Mouse (Mus musculus) heart, embryonic 16.5 days (tissue): ENCODE measurements around the gene Calcrl. TPM values are rescaled to one million over a fixed set of nuclear protein-coding genes. Genes with fewer than 3 reads are reported as not detected.

Source experiments
- ATAC-seq: fragments of 200-750 bp; cut with Nextera tagmentation; replicated peaks from 2 replicates; pipeline ENCODE4 v1.8.0; 2017; ENCODE audit warnings: moderate number of reproducible peaks; ENCODE audit not compliant: insufficient read depth, low FRiP score; ENCODE audit errors: extremely low read depth
- H3K27ac ChIP-seq: fragments of 300-500 bp; sonication (generic); 2 replicates; pipeline ENCODE4 v1.5.1; 2014; ENCODE audit warnings: mild to moderate bottlenecking, low read length, control low read depth, moderate library complexity
- H3K27me3 ChIP-seq: fragments of 300-500 bp; sonication (generic); 2 replicates; pipeline ENCODE4 v1.6.1; 2014; ENCODE audit warnings: low read length, mixed read lengths; ENCODE audit not compliant: control insufficient read depth, insufficient read depth
- H3K36me3 ChIP-seq: fragments of 300-500 bp; sonication (generic); 2 replicates; pipeline ENCODE4 v1.6.1; 2014; ENCODE audit not compliant: control insufficient read depth, insufficient read depth
- H3K4me1 ChIP-seq: fragments of 300-500 bp; sonication (generic); 2 replicates; pipeline ENCODE4 v1.6.1; 2014; ENCODE audit warnings: low read length, mixed read lengths; ENCODE audit not compliant: control insufficient read depth, insufficient read depth
- H3K4me2 ChIP-seq: fragments of 300-500 bp; sonication (generic); 2 replicates; pipeline ENCODE4 v1.6.1; 2014; ENCODE audit warnings: low read depth, mild to moderate bottlenecking, control low read depth, low read length
- H3K4me3 ChIP-seq: fragments of 300-500 bp; sonication (generic); 2 replicates; pipeline ENCODE4 v1.5.1; 2014; ENCODE audit warnings: mild to moderate bottlenecking, control low read depth, low read length
- H3K9ac ChIP-seq: fragments of 300-500 bp; sonication (generic); 2 replicates; pipeline ENCODE4 v1.6.1; 2014; ENCODE audit warnings: low read length, control low read depth
- H3K9me3 ChIP-seq: fragments of 300-500 bp; sonication (generic); replicated peaks from 2 replicates; pipeline ENCODE4 v1.6.1; 2016; ENCODE audit warnings: low read length; ENCODE audit not compliant: control insufficient read depth
- WGBS: fragments of 180-500 bp; shearing (Covaris S2); extraction: QIAGEN DNeasy Blood & Tissue Kit; methylation state at CpG from one replicate; pipeline ENCODE4 v1.1.7; 2014; 5-methylcytosine and 5-hydroxymethylcytosine counted together
- polyA plus RNA-seq: library from polyadenylated mRNA; unstranded; fragments of >200 nt; fragmentation: Nextera tagmentation; extraction: Ambion mirVana; gene quantifications from 2 replicates; pipeline ENCODE4 v1.2.1, GENCODE M21; 2015

Gene Calcrl
- polyA plus RNA-seq, 1 experiment from 2014 or later = 37.5 TPM

DNA sequence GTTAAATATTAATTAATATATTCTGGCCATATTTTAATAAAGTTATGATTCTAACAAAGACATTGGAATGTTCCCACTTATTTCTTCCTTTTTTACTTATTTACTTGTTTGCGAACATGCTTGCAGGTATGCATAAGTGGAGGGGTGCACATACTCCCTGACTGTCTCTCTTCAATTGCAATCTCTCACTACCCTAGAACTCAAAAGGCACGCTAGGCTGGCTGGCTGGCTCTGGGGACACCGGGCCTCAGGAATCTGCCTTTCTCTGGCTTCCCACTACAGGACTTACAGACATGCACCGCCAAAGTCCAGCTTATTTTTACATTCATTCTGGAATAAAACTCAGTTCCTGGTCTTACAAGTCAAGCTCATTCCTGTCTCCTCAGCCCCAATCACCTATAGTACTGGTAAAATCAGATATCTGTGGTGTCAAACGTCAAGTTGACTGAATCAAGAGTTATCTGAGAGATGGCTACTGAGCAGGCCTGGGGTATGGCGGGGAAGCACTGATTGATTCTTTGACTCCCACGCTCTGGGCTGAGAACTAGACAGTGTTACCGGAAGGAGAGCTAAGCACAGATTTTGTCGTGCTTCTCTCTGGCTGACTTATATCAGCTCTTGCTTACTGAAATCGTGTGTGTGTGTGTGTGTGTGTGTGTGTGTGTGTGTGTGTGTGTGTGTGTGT, 29.5 kb upstream of the Calcrl start:
- H3K4me1 ChIP-seq = peaks cover 10% of the 10 kb centered on the region
- peak overlapping the region; percentile 71 for H3K27ac ChIP-seq
- no peaks in the 10 kb centered on the region for H3K9me3 ChIP-seq
- no peak overlapping the region for H3K4me3 ChIP-seq
- ATAC-seq = peak; percentile 54; the same call in 1 of the 2 replicates
- peak overlapping the region; percentile 34; the same call in 1 of the 2 replicates for H3K9ac ChIP-seq
- H3K4me2 ChIP-seq = 0 out of 2 replicates have a peak overlapping the region, but pooled peaks have one; percentile 9
- 46% methylated on average over 10 of the region's 10 CpGs for WGBS
- H3K36me3 ChIP-seq = no peaks in the 10 kb centered on the region
- H3K27me3 ChIP-seq = no peaks in the 10 kb centered on the region

DNA sequence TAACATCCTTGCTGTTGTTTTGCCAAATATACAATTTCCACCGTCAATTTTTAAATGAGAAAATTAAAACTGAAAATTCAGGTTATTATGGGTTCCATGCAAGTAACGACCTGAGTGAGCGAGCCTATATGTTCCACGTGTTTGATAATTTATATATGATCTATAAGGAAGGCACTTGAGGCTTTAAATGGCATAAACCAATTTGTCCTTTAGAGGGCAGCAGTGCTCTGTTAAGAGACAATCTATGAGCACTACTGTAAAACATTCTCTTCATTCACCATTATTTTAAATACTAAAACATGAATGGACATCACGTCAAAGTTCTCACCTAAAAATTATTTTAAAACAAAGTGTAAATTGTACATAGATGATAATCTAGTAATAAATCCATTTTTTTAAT, 28.8 kb upstream of the Calcrl start:
- H3K27ac ChIP-seq = no peak overlapping the region
- H3K4me1 ChIP-seq = peaks cover 10% of the 10 kb centered on the region
- H3K9me3 ChIP-seq = no peaks in the 10 kb centered on the region
- no peak overlapping the region for H3K9ac ChIP-seq
- 16% methylated on average over 5 of the region's 5 CpGs for WGBS
- no peaks in the 10 kb centered on the region for H3K36me3 ChIP-seq
- H3K4me2 ChIP-seq = no peak overlapping the region
- no peak overlapping the region for H3K4me3 ChIP-seq
- no peak for ATAC-seq
- H3K27me3 ChIP-seq = no peaks in the 10 kb centered on the region

DNA sequence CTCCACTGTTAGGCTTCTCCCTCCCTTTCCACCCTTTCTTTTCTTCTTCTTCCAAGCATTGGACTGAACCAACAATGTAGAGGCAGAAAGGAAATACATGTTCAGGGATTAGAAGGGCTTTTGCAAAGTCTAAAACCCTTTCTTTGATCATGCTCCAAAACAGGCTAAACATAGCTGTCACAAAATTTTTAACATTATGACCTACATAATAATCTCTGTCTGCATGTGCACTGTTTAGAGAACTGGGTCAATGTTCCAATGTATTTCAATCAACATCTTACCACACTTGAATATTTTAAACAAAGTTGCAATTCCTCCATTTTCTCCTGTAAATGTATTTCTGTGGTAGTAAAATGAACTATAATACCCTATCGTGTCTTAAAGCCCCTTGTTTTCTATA, 20.3 kb upstream of the Calcrl start:
- no peak for ATAC-seq

DNA sequence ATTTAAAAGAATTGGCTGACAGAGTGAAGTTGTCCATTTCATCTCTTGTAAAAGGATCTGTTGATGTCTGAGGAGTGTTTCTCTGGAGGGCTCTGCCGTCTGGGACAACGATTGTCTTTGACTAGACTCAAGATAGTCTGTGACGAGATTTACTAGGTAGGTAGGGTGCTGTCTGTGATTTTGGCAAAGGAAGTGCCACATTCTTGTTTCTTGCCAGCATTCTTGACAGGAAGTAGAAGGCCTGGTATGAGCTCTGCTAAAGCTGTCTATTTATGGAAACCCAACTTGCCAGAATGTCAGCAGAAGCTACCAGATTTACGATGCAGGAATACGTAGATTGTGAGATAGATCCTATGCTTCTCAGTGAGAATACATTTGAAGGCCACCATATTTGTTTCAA, 16.7 kb upstream of the Calcrl start:
- Histone ChIP-seq H3K9ac (no peak overlapping the region), H3K36me3 (peaks cover 8% of the 10 kb centered on the region; the same call in 1 of the 2 replicates), H3K4me2 (no peak overlapping the region), H3K27ac (no peak overlapping the region), H3K9me3 (no peaks in the 10 kb centered on the region), H3K4me1 (peaks cover 11% of the 10 kb centered on the region), H3K27me3 (no peaks in the 10 kb centered on the region), H3K4me3 (no peak overlapping the region)
- WGBS = 33% methylated on average over 5 of the region's 5 CpGs
- no peak; the same call in 1 of the 2 replicates for ATAC-seq

More for the DNA sequence above, 20.3 kb upstream of the Calcrl start:
- no peak overlapping the region for H3K4me3 ChIP-seq
- peaks cover 8% of the 10 kb centered on the region; the same call in 1 of the 2 replicates for H3K36me3 ChIP-seq
- H3K4me2 ChIP-seq = peak overlapping the region; percentile 26; the same call in 1 of the 2 replicates
- H3K9me3 ChIP-seq = no peaks in the 10 kb centered on the region
- H3K9ac ChIP-seq = no peak overlapping the region
- peak overlapping the region; percentile 55; the same call in 1 of the 2 replicates for H3K27ac ChIP-seq
- peaks cover 11% of the 10 kb centered on the region for H3K4me1 ChIP-seq
- 59% methylated on average over 1 of the region's 1 CpGs for WGBS
- H3K27me3 ChIP-seq = no peaks in the 10 kb centered on the region

DNA sequence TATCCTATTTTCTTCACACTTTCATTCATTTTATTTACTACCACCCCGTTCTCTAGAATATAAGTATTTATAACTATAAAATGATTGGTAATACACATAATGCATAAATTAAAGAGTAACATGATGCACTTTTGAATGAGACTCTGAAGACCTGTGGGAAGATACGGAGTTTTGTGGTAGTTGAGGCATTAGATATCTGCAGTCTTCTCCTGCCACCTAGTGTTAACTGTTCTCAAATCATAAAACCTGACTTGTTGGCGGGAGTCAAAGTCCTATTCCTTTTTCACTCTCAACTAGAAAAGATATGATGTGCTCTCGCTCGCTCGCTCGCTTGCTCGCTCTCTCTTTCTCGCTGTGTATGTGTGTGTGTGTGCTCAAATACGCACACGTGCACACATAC, 4.5 kb upstream of the Calcrl start:
- WGBS = 30% methylated on average over 11 of the region's 11 CpGs
- no peak overlapping the region for H3K9ac ChIP-seq

DNA sequence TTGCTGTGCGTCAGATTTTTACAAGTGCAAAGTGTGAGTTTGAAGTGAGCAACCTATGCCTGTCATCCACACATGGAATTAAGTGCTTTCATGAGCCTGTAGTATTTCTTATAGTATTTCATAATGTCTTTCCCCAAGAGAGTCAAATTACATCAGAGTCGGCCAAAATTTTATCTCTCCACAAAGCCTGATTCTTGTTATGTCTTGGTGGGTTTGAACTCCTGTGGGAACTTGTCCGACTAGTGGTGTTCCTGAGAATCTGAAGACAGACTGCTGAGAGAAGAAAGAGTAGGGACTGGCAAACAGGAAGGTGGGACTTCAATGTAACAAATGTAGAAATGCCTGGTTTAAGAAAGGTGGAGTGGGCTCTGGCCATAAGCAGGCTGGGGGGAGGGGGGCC, 3.6 kb upstream of the Calcrl start:
- WGBS = 52% methylated on average over 3 of the region's 3 CpGs
- no peak for ATAC-seq
- Histone ChIP-seq H3K27ac (no peak overlapping the region), H3K9ac (no peak overlapping the region), H3K4me3 (no peak overlapping the region), H3K9me3 (no peaks in the 10 kb centered on the region), H3K27me3 (no peaks in the 10 kb centered on the region), H3K4me2 (no peak overlapping the region), H3K4me1 (0 out of 2 replicates have a peak, but pooled peaks cover 3% of the 10 kb centered on the region), H3K36me3 (no peaks in the 10 kb centered on the region)

More for the DNA sequence above, 4.5 kb upstream of the Calcrl start:
- 0 out of 2 replicates have a peak, but pooled peaks cover 3% of the 10 kb centered on the region for H3K4me1 ChIP-seq
- H3K36me3 ChIP-seq = no peaks in the 10 kb centered on the region
- peak overlapping the region; percentile 17; the same call in 1 of the 2 replicates for H3K4me2 ChIP-seq
- H3K27ac ChIP-seq = no peak overlapping the region
- no peaks in the 10 kb centered on the region for H3K27me3 ChIP-seq
- H3K4me3 ChIP-seq = no peak overlapping the region
- no peak for ATAC-seq
- no peaks in the 10 kb centered on the region for H3K9me3 ChIP-seq

DNA sequence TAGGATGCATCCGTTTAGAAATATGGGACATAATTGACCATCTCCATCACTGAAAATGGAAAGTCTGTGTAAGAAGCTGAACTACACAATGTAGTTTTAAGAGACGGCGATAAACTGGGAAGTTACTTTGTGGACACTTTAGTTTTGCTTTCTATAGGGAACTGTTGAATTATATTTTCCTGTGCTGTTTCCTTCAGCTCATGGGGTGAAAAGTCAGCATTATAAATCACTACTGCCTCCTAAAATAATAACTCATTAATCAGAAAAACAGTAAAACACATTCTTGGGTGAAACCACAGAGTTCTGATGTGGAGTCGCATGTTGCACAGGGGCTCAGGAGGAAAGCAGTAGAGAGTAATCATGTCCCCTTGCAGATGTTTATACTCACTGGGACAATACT, 1.3 kb upstream of the Calcrl start:
- WGBS = 72% methylated on average over 4 of the region's 4 CpGs
- H3K4me1 ChIP-seq = 0 out of 2 replicates have a peak, but pooled peaks cover 3% of the 10 kb centered on the region
- no peak overlapping the region for H3K4me3 ChIP-seq
- no peaks in the 10 kb centered on the region for H3K9me3 ChIP-seq
- no peak overlapping the region for H3K27ac ChIP-seq
- no peak for ATAC-seq
- H3K36me3 ChIP-seq = no peaks in the 10 kb centered on the region
- H3K4me2 ChIP-seq = no peak overlapping the region
- H3K27me3 ChIP-seq = no peaks in the 10 kb centered on the region
- no peak overlapping the region for H3K9ac ChIP-seq

DNA sequence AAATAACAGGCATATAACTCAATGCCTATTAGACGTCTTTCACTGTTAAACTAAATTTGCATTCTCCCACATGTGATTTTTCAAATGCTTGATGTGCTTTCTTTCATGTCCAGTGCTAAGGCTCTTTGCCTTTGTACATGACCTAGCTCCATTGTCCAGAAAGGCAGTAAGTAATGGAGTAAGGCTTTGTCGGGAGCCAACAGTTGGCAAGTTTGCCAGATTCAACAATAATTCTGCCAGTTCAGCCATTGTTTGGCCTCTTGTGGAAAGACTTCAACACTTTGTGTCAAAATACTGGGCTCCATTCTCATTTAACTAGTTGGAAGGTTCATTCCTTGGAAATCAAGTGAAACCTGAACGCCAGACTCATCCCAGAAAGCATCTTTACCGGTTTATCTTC, 8.7 kb downstream of the Calcrl start:
- Histone ChIP-seq H3K4me3 (no peak overlapping the region), H3K27ac (no peak overlapping the region), H3K36me3 (peaks cover 4% of the 10 kb centered on the region), H3K9ac (no peak overlapping the region), H3K4me1 (no peaks in the 10 kb centered on the region), H3K4me2 (no peak overlapping the region), H3K27me3 (no peaks in the 10 kb centered on the region), H3K9me3 (peaks cover 3% of the 10 kb centered on the region; the same call in 1 of the 2 replicates)
- WGBS = 78% methylated on average over 4 of the region's 4 CpGs
- no peak for ATAC-seq

DNA sequence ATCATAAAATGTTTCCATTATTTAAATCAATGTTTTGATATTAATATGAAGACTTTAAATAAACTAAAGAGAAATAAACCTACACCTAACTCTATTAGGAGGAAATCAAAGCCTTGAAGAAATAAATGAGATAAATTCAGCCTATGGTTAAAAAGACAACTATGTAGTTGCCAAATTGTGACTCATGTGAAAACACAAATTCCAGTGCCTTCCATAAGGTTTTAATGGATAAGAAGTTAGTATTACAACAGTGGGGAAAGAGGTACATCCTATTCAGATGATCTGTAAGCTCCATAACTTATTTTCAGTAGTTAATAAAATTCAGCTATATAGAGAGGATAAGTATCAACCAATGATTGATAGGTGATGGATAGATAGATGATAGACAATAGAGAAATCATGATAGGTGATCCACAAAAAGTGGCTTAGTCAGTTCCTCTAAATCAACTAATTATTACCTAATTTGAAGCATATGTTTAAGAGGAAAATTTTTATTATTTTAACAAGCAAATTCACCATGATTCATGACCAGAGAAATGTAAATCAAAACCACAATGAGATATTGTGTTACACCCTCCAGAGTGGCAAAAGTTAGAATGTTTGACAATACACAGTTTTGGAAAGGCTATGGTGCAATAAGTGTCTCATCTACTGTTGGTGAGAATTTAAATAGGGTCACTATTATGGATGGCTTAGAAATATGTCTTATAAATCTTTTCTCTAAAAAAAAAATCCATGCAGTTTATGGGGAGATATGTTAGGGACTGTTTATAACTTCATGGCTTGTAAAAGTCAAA, 15.2 kb downstream of the Calcrl start:
- Histone ChIP-seq H3K4me2 (no peak overlapping the region), H3K36me3 (peaks cover 4% of the 10 kb centered on the region), H3K9ac (no peak overlapping the region), H3K9me3 (peaks cover 3% of the 10 kb centered on the region; the same call in 1 of the 2 replicates), H3K4me3 (no peak overlapping the region), H3K27me3 (no peaks in the 10 kb centered on the region), H3K27ac (no peak overlapping the region), H3K4me1 (no peaks in the 10 kb centered on the region)
- no peak for ATAC-seq
